Mouse (Mus musculus) C2C12 (cell line): Measurements from ENCODE around the gene Mettl16.
A peak's percentile ranks its signal among the peaks of the same experiment; 100 is the strongest.

Experiments
- CEBPB ChIP-seq: IDR thresholded peaks from one replicate; pipeline ENCODE4 v1.6.1; 2011; ENCODE audit warnings: low read depth, mild to moderate bottlenecking, control low read depth, moderate library complexity
- CTCF ChIP-seq: IDR thresholded peaks from one replicate; pipeline ENCODE4 v1.5.1; 2011; ENCODE audit not compliant: control insufficient read depth, insufficient read depth, insufficient read length
- MAX ChIP-seq: IDR thresholded peaks from one replicate; pipeline ENCODE4 v1.6.1; 2011; ENCODE audit warnings: mild to moderate bottlenecking, control low read depth

- TF ChIP-seq CTCF, result peak; percentile 4
- TF ChIP-seq MAX, result no peak
- no peak for TF ChIP-seq CEBPB
Measured at GRCm38 (mm10) chr11:74863471-74863870, 92.8 kb downstream of the Mettl16 start.
